Comparison of ENCODE assay signal across 9 mouse cellular contexts in the genomic region with DNA sequence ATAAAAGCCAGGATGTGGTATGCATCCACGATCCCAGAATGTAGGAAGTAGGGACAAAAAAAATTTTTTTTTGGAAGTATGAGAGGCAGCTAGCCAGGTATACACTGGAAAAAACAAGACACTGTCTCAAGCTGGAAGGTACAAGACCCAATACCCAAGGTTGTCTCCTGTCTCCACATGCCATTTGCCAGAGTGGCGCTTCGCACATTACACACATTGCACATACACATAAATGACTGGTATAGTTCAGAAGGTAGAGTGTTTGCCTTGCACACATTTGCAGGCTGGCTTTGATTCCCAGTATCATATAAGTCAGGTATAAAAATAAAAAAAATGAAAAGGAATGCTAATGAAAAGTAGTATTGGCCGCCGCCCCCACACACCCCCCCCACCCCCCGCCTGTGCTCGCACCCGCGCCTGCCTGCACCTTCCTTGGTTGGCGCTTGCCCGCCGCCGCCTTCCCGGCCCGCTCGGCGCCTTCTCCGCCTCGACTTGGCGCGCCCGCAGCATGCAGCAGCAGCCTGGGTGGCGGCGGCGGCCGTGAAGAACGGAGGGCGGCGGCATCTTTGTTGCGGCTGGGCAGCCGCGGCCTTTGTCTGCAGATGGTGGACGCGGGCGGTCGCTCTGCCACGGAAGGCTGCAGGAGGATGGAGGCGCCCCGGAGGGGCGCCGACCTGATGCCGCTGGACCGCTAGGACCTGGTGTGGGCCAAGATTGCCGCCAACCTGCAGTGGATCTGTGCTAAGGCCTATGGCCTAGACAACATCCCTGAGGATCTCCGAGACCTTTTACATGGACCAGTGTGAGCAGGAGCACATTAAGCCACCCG.
DNase-seq lines count a peak whose midpoint lies in the region; ATAC-seq and TF ChIP-seq lines count a peak whose summit lies in the region.
"Had no signal": no experiment of that assay in that cellular context is flagged by ENCODE, and none has a peak within 500 bp of the region (broad histone marks: within the 10 kb centered on the region; RNA-seq: fewer than 3 reads in every experiment).

No protein-coding gene starts in this region.

- H3K4me2 ChIP-seq in lung, embryonic 14.5 days = peak overlapping the region; percentile 72
- peak overlapping the region; percentile 80 for H3K4me2 ChIP-seq in heart, embryonic 15.5 days

- DNase-seq in lung, embryonic 14.5 days = peak; percentile 57
- DNase-seq in lung, postnatal 4 days = no peak
- DNase-seq in cerebellum, postnatal 25 days = peak; percentile 52 to 67
- peak; percentile 63 for DNase-seq in midbrain, embryonic 10.5 days (ENCODE audit: low spot score)
- DNase-seq in thymus, adult 2 months = no peak
- no peak for DNase-seq in urinary bladder, postnatal 36 days (ENCODE audit: low spot score in 2 of 2)
- DNase-seq in layer of hippocampus, adult 11-12 months (ENCODE audit: low spot score) = no peak

- peak; percentile 62; the same call in 1 of the 2 replicates for ATAC-seq in lung, embryonic 14.5 days (ENCODE audit: insufficient read depth)
- ATAC-seq in heart, embryonic 15.5 days (replicated peaks; ENCODE audit: insufficient number of reproducible peaks, insufficient read depth, low FRiP score, low read depth) = 0 out of 2 replicates have a peak, but pooled peaks have one; percentile 35

- no peaks in the 10 kb centered on the region for H3K9me3 ChIP-seq in lung, embryonic 14.5 days (ENCODE audit: low read depth, low read length)
- no peaks in the 10 kb centered on the region for H3K9me3 ChIP-seq in heart, embryonic 15.5 days (replicated peaks)
- H3K9me3 ChIP-seq in midbrain, embryonic 10.5 days (replicated peaks) = peaks cover 4% of the 10 kb centered on the region; the same call in 1 of the 2 replicates

- H3K4me1 ChIP-seq in lung, embryonic 14.5 days (ENCODE audit: insufficient read depth) = no peaks in the 10 kb centered on the region
- H3K4me1 ChIP-seq in heart, embryonic 15.5 days (replicated peaks) = peaks cover 13% of the 10 kb centered on the region
- H3K4me1 ChIP-seq in midbrain, embryonic 10.5 days = peaks cover 15% of the 10 kb centered on the region
- H3K4me1 ChIP-seq in thymus, adult 2 months (replicated peaks; ENCODE audit: control insufficient read depth, insufficient read depth, low read length) = peaks cover 4% of the 10 kb centered on the region; the same call in 1 of the 2 replicates

- peak overlapping the region; percentile 33 for H3K4me3 ChIP-seq in lung, embryonic 14.5 days (ENCODE audit: low read depth, low read length)
- H3K4me3 ChIP-seq in heart, embryonic 15.5 days = peak overlapping the region; percentile 45
- peak overlapping the region; percentile 54 for H3K4me3 ChIP-seq in midbrain, embryonic 10.5 days
- H3K4me3 ChIP-seq in thymus, adult 2 months (ENCODE audit: control insufficient read depth, insufficient read depth, low read length) = no peak overlapping the region

- H3K27ac ChIP-seq in lung, embryonic 14.5 days (ENCODE audit: low read depth) = no peak overlapping the region
- no peak overlapping the region for H3K27ac ChIP-seq in heart, embryonic 15.5 days
- H3K27ac ChIP-seq in midbrain, embryonic 10.5 days (replicated peaks) = peak overlapping the region; percentile 90
- H3K27ac ChIP-seq in thymus, adult 2 months (ENCODE audit: control insufficient read depth, insufficient read depth, low read length) = no peak overlapping the region
- H3K27ac ChIP-seq: macrophage had no signal

- no peak for TF ChIP-seq CTCF in lung, embryonic 14.5 days (IDR thresholded peaks at IDR 0.05; ENCODE audit: low read depth)
- TF ChIP-seq CTCF in thymus, adult 2 months (IDR thresholded peaks at IDR 0.05; ENCODE audit: borderline replicate concordance, control insufficient read depth, extremely low read depth, insufficient read depth, low read length, poor library complexity) = no peak

- TF ChIP-seq POLR2A in thymus, adult 2 months (IDR thresholded peaks at IDR 0.05; ENCODE audit: control insufficient read depth, extremely low read depth, insufficient read depth, low read length, poor library complexity) = no peak

- WGBS in lung, embryonic 14.5 days = 13% methylated on average over 45 of the region's 46 CpGs
- 19% methylated on average over 38 of the region's 46 CpGs for WGBS in heart, embryonic 15.5 days
- WGBS in midbrain, embryonic 10.5 days = 14% methylated on average over 46 of the region's 46 CpGs
- 89% methylated on average over 46 of the region's 46 CpGs for WGBS in thymus, adult 2 months

- H3K36me3 ChIP-seq in lung, embryonic 14.5 days (ENCODE audit: insufficient read depth) = no peaks in the 10 kb centered on the region
- H3K36me3 ChIP-seq in heart, embryonic 15.5 days = no peaks in the 10 kb centered on the region
- H3K36me3 ChIP-seq in midbrain, embryonic 10.5 days = peaks cover 20% of the 10 kb centered on the region
- no peaks in the 10 kb centered on the region for H3K36me3 ChIP-seq in thymus, adult 2 months (ENCODE audit: control insufficient read depth, insufficient read depth, low read length)

- H3K27me3 ChIP-seq in lung, embryonic 14.5 days (ENCODE audit: insufficient read depth, low read length) = no peaks in the 10 kb centered on the region
- H3K27me3 ChIP-seq in heart, embryonic 15.5 days = 0 out of 2 replicates have a peak, but pooled peaks cover 6% of the 10 kb centered on the region
- peaks cover 28% of the 10 kb centered on the region for H3K27me3 ChIP-seq in midbrain, embryonic 10.5 days (ENCODE audit: low read depth, poor library complexity, severe bottlenecking)
- H3K27me3 ChIP-seq in thymus, adult 2 months (ENCODE audit: control insufficient read depth, insufficient read depth, low read length) = no peaks in the 10 kb centered on the region

- peak overlapping the region; percentile 60 for H3K9ac ChIP-seq in lung, embryonic 14.5 days
- peak overlapping the region; percentile 59 for H3K9ac ChIP-seq in heart, embryonic 15.5 days

Comparison
In these comparisons a context has a peak if more than half of its experiments do, and no peak if none do; other contexts are left out.
1. DNase-seq: peak in lung, embryonic 14.5 days (single experiment), cerebellum, postnatal 25 days (2 of 2) and midbrain, embryonic 10.5 days (single experiment); none in lung, postnatal 4 days (0 of 2), thymus, adult 2 months (single experiment), urinary bladder, postnatal 36 days (0 of 2) and layer of hippocampus, adult 11-12 months (single experiment).